Mouse (Mus musculus): ENCODE data around the gene Arglu1. TPM values are rescaled to one million over a fixed set of nuclear protein-coding genes. Genes with fewer than 3 reads are reported as not detected.

Gene Arglu1
- polyA plus RNA-seq, 1 experiment from 2014 or later: 154 TPM

DNA sequence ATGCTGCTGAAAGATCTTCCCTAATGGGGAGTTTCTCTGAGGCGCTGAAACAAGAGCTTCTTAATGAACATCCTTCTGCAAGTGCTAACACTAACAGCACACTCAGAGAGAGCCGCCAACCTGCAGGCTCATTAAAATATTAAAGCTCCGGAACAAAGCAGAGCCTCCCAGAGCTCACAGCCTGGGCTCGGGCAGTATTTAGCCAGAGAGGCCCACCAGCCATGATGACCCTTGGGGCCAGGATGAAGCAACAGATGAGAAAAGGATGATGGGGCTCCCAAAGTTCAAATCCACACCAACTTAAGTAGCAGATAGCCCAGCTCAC is 50.1 kb downstream of the Arglu1 start:
- Histone ChIP-seq H3K27ac (replicated peaks) (no peak overlapping the region), H3K9me3 (no peaks in the 10 kb centered on the region), H3K27me3 (no peaks in the 10 kb centered on the region), H3K4me1 (replicated peaks) (peaks cover 18% of the 10 kb centered on the region), H3K36me3 (peaks cover 6% of the 10 kb centered on the region; the same call in 1 of the 2 replicates), H3K4me3 (no peak overlapping the region), H3K4me2 (no peak overlapping the region; the same call in 1 of the 2 replicates), H3K9ac (no peak overlapping the region)
- 8% methylated on average over 4 of the region's 4 CpGs for WGBS
- ATAC-seq (ENCODE audit: low FRiP score, low read depth): 0 out of 2 replicates have a peak, but pooled peaks have one; percentile 55

GRCm38 (mm10) chr8:8639569-8640263 is 50.6 kb downstream of the Arglu1 start:
- no peak overlapping the region for H3K4me3 ChIP-seq
- H3K27ac ChIP-seq (replicated peaks): no peak overlapping the region
- no peak overlapping the region for H3K9ac ChIP-seq
- no peaks in the 10 kb centered on the region for H3K27me3 ChIP-seq
- 36% methylated on average over 8 of the region's 8 CpGs for WGBS
- no peak overlapping the region; the same call in 1 of the 2 replicates for H3K4me2 ChIP-seq
- H3K36me3 ChIP-seq: peaks cover 6% of the 10 kb centered on the region; the same call in 1 of the 2 replicates
- no peaks in the 10 kb centered on the region for H3K9me3 ChIP-seq
- H3K4me1 ChIP-seq (replicated peaks): peaks cover 15% of the 10 kb centered on the region
- no peak for ATAC-seq (ENCODE audit: low FRiP score, low read depth)

GRCm38 (mm10) chr8:8631394-8631793 is 58.9 kb downstream of the Arglu1 start:
- no peaks in the 10 kb centered on the region for H3K27me3 ChIP-seq
- H3K4me1 ChIP-seq (replicated peaks): peaks cover 20% of the 10 kb centered on the region; the same call in 1 of the 2 replicates
- WGBS: 67% methylated on average over 7 of the region's 7 CpGs
- no peaks in the 10 kb centered on the region for H3K36me3 ChIP-seq
- no peak for ATAC-seq (ENCODE audit: low FRiP score, low read depth)
- H3K4me2 ChIP-seq: no peak overlapping the region
- H3K9me3 ChIP-seq: no peaks in the 10 kb centered on the region
- no peak overlapping the region for H3K4me3 ChIP-seq
- H3K9ac ChIP-seq: no peak overlapping the region
- no peak overlapping the region for H3K27ac ChIP-seq (replicated peaks)

DNA sequence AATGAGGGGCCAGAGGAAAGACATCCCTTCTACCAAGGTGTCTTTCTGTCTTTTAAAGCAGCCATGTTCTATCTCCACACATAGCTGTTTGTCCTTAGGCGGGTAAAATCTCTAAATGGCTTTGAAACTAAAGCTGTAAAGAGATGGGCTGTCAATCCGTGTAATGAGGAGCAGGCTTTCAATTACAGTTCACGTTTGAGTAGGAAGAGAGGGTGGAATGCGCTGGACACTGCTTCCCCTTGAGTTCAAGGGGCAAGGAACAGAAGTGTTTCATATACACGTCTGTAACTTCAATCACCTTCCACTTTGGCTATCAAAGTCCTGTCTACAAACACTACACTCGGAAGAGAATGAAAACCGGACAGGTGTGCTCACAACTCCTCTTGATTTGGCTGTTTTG is 66.3 kb downstream of the Arglu1 start:
- Histone ChIP-seq H3K4me1 (replicated peaks) (peaks cover 43% of the 10 kb centered on the region), H3K4me2 (no peak overlapping the region), H3K27ac (replicated peaks) (no peak overlapping the region), H3K9me3 (no peaks in the 10 kb centered on the region), H3K36me3 (peaks cover 14% of the 10 kb centered on the region; the same call in 1 of the 2 replicates), H3K9ac (no peak overlapping the region), H3K4me3 (no peak overlapping the region), H3K27me3 (no peaks in the 10 kb centered on the region)
- ATAC-seq (ENCODE audit: low FRiP score, low read depth): no peak
- 69% methylated on average over 7 of the region's 7 CpGs for WGBS

GRCm38 (mm10) chr8:8623486-8623885 is 66.8 kb downstream of the Arglu1 start:
- H3K9me3 ChIP-seq: no peaks in the 10 kb centered on the region
- H3K4me1 ChIP-seq (replicated peaks): peaks cover 37% of the 10 kb centered on the region
- H3K9ac ChIP-seq: no peak overlapping the region
- no peak overlapping the region for H3K4me2 ChIP-seq
- peaks cover 14% of the 10 kb centered on the region; the same call in 1 of the 2 replicates for H3K36me3 ChIP-seq
- H3K4me3 ChIP-seq: no peak overlapping the region
- ATAC-seq (ENCODE audit: low FRiP score, low read depth): no peak
- no peaks in the 10 kb centered on the region for H3K27me3 ChIP-seq
- WGBS: 58% methylated on average over 8 of the region's 8 CpGs
- H3K27ac ChIP-seq (replicated peaks): 0 out of 2 replicates have a peak overlapping the region, but pooled peaks have one; percentile 18

- no peak overlapping the region for H3K4me3 ChIP-seq
- H3K4me1 ChIP-seq (replicated peaks): peaks cover 35% of the 10 kb centered on the region
- H3K9me3 ChIP-seq: no peaks in the 10 kb centered on the region
- H3K9ac ChIP-seq: no peak overlapping the region
- H3K4me2 ChIP-seq: no peak overlapping the region
- 62% methylated on average over 3 of the region's 3 CpGs for WGBS
- no peaks in the 10 kb centered on the region for H3K27me3 ChIP-seq
- H3K27ac ChIP-seq (replicated peaks): peak overlapping the region; percentile 46; the same call in 1 of the 2 replicates
- H3K36me3 ChIP-seq: peaks cover 14% of the 10 kb centered on the region; the same call in 1 of the 2 replicates
- ATAC-seq (ENCODE audit: low FRiP score, low read depth): no peak
Measured at GRCm38 (mm10) chr8:8622476-8622875, 67.8 kb downstream of the Arglu1 start.

- WGBS: 61% methylated on average over 12 of the region's 12 CpGs
- H3K4me2 ChIP-seq: no peak overlapping the region
- peaks cover 14% of the 10 kb centered on the region; the same call in 1 of the 2 replicates for H3K36me3 ChIP-seq
- no peaks in the 10 kb centered on the region for H3K9me3 ChIP-seq
- no peak overlapping the region for H3K9ac ChIP-seq
- peaks cover 35% of the 10 kb centered on the region for H3K4me1 ChIP-seq (replicated peaks)
- peak overlapping the region; percentile 46; the same call in 1 of the 2 replicates for H3K27ac ChIP-seq (replicated peaks)
- no peaks in the 10 kb centered on the region for H3K27me3 ChIP-seq
- 0 out of 2 replicates have a peak, but pooled peaks have one; percentile 35 for ATAC-seq (ENCODE audit: low FRiP score, low read depth)
- no peak overlapping the region for H3K4me3 ChIP-seq
Measured at GRCm38 (mm10) chr8:8622031-8622430, 68.3 kb downstream of the Arglu1 start.

GRCm38 (mm10) chr8:8621236-8621917 is 68.9 kb downstream of the Arglu1 start:
- H3K9me3 ChIP-seq: no peaks in the 10 kb centered on the region
- no peak for ATAC-seq (ENCODE audit: low FRiP score, low read depth)
- no peak overlapping the region for H3K27ac ChIP-seq (replicated peaks)
- no peaks in the 10 kb centered on the region for H3K27me3 ChIP-seq
- no peak overlapping the region for H3K9ac ChIP-seq
- H3K36me3 ChIP-seq: peaks cover 14% of the 10 kb centered on the region; the same call in 1 of the 2 replicates
- H3K4me1 ChIP-seq (replicated peaks): peaks cover 35% of the 10 kb centered on the region
- 77% methylated on average over 16 of the region's 16 CpGs for WGBS
- H3K4me2 ChIP-seq: no peak overlapping the region
- H3K4me3 ChIP-seq: no peak overlapping the region

GRCm38 (mm10) chr8:8620536-8620935 is 69.8 kb downstream of the Arglu1 start:
- 82% methylated on average over 21 of the region's 21 CpGs for WGBS
- Histone ChIP-seq H3K4me2 (no peak overlapping the region), H3K36me3 (peaks cover 14% of the 10 kb centered on the region; the same call in 1 of the 2 replicates), H3K4me1 (replicated peaks) (peaks cover 35% of the 10 kb centered on the region), H3K4me3 (no peak overlapping the region), H3K9me3 (no peaks in the 10 kb centered on the region), H3K9ac (no peak overlapping the region), H3K27me3 (no peaks in the 10 kb centered on the region), H3K27ac (replicated peaks) (no peak overlapping the region)
- no peak; the same call in 1 of the 2 replicates for ATAC-seq (ENCODE audit: low FRiP score, low read depth)

DNA sequence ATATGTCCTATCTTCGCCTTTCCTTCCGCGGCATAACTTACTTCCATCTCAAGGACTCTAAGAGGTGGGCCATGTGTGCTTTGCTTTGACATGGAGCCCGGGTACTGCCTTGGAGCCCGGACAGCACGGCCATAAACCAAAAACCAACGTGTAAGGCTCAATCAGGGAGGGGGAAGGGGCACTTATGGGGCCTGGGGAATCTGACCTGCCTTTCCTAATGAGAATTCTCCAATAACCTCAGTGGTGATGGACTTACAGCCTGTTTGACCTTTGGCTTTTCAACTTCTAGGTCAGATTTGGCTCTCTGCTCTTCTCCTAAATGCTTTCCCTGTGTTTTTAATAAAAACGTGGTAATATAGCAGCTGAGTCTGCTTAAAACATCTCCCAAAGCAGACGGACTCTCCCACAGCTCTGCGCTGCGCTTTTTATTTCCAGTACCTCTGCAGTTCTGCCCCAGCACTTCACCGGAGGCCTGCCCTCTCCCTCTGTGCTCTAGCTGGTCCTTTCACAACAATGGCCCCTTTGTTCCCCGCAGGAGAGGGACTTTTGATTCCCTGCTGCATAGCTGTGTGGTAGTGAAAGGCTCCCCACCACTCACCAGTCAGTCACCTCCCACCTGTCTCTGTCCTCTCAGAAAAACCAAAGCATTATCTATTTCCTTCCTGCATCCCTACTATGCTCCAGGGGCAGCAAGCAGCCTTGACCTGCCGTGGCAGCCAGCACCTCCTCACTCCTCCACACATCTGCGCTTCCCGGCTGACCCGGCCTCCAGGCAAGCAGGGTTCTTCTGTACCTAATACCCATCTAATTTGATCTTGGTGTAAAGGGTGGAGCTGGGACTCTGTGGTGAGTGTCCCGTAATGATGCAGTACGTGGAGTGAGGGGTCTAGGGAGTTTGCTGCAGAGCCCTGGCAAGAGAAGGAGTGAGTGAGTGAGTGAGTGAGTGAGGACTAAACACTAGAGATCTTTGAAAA is 70.8 kb downstream of the Arglu1 start:
- Histone ChIP-seq H3K36me3 (peaks cover 14% of the 10 kb centered on the region; the same call in 1 of the 2 replicates), H3K9ac (no peak overlapping the region), H3K4me2 (no peak overlapping the region), H3K4me1 (replicated peaks) (peaks cover 35% of the 10 kb centered on the region), H3K27ac (replicated peaks) (0 out of 2 replicates have a peak overlapping the region, but pooled peaks have one; percentile 16), H3K27me3 (no peaks in the 10 kb centered on the region), H3K4me3 (no peak overlapping the region), H3K9me3 (no peaks in the 10 kb centered on the region)
- ATAC-seq (ENCODE audit: low FRiP score, low read depth): 0 out of 2 replicates have a peak, but pooled peaks have one; percentile 43
- 34% methylated on average over 19 of the region's 19 CpGs for WGBS
